Mouse (Mus musculus) naive thymus-derived CD4-positive, alpha-beta T cell, adult 2 months (primary cell): ENCODE data around the gene Car10.

Experiments
- DNase-seq: peaks from one replicate; pipeline ENCODE4 v3.0.0-alpha.2; 2011; ENCODE audit warnings: low read depth

Car10 gene

GRCm38 (mm10) chr11:93172430-93172829 lies 74.6 kb downstream of the Car10 start:
- no peak for DNase-seq

DNA sequence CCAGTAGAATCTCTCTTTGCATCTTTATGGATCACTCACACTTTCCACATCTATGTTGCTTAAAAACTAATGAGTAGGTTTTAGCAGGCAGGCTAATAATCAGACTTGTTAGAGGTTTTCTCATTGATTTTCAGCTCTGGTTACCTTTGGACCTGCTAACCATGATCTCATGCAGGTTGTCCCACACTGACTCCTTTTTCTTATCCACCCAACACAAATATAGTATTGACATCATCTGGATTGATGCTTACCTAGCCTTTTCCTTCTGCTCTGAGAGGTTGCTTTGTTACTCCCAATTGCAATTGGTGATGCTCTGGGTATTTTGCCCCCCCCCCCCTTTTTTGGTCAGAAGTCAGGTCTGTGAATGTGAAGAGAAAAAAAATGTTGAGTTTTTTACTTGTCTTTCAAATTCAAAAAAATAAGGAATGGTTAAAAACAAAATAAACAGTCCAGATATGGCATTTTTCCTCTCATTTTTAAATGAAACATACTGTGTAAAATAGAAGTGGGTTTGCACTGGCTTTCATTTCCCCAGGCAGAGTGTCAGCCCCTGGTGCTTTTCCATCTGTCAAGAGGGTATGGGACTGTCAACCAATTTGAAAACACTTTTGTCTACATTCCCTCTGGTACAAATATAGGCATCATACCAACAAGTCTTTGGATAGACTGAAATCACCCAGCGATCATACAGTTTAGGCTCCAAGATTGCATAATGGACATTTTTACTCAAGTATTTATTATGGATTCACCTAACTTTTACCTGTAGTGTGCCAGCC lies 75.9 kb downstream of the Car10 start:
- DNase-seq = no peak

DNA sequence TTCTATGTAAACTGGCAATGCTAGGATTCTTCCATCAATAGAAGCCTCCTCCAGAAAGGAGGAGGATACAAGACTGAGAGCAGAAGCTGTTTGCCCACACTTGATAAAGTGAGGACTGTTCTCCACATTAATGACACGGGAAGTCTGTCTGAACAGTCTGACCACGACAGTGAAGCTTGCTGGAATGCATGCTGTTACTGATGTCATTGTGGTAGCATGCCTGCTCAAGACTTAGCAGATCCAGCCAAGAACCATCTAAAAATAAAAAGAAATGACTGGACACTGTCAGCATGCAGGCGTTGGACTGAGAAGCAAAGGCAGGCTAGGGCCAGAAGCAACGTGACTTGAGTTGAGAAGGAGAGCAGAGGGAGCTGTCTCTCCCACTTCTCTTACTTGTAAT lies 87.6 kb downstream of the Car10 start:
- DNase-seq = no peak

GRCm38 (mm10) chr11:93186163-93186562 lies 88.3 kb downstream of the Car10 start:
- DNase-seq = no peak

GRCm38 (mm10) chr11:93188621-93189020 lies 90.8 kb downstream of the Car10 start:
- DNase-seq = no peak

GRCm38 (mm10) chr11:93200046-93200445 lies 102.2 kb downstream of the Car10 start:
- no peak for DNase-seq

DNA sequence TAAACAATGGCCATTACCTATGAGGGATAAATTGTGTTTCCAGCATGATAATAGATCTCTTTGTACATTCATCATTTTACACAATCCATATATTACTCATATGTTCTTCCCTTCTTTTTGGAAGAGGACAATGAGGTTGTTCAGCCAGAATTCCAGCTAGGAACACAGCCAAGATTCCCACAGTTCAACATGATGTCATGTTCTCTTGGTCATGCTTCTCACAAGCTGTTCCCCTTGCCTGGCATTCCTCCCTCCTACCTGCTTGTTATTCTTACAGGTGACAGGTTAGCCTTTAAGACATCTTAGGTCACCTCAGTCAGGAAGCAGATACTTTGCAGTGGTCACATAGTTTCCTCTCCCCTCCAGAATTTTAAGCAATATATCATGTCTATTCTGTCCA lies 119.6 kb downstream of the Car10 start:
- DNase-seq = no peak

DNA sequence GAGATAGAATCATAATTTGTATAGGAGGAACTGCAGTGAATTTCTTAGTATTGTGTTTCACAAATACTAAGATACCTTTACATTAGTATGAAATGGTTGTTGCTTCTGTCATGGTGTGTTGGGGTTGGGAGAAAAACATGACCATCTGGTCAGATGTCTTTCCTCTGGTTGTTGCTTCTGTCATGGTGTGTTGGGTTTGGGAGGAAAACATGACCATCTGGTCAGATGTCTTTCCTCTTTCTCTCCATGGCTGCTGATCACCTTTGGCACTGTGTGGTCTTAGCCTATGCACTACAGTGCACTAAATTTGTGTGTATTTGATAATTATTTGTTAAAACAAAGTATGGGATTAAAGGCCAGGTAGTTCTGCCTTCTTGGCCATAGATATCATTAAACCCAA lies 132.2 kb downstream of the Car10 start:
- no peak for DNase-seq

DNA sequence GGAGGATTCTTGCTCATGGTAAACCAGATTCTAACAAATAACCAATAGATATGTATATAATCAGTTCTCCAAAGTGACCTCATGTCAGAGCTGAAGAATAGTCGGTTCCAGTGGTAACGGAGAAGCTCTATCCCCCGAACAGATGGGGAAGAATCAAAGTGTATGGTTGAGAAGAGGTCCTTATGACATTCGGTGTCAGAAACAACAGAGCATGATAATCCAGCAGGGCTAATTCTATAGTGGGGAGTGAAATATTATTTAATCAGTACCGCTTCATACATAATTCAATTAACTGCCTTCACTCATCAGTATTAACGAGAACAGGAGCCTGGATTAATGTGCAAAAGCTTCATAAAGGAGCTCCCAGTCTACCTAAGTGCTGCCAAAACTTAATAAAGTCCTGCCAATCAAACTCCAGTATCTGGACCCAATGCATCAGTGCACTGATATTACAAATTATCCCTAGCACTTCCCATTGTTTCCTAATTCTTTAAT lies 152.0 kb downstream of the Car10 start:
- no peak for DNase-seq

DNA sequence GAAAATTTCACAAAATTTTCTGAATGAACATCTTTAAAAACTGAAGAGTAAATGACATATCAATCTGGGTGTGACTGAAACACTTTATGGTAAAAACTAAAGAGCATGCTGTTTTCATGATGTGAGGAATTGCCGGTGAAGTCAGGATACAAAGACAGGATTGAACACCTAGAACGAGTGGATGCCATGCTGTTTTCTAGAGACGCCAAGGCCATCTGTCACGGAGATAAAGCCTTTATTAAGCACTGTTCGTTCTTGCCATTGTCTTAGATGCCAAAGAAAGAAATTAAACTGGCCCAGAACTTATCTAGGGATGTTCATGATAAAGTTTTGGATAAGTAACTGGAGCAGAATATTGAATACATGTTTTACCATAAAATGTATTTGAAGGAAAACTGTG lies 153.9 kb downstream of the Car10 start:
- DNase-seq = no peak

DNA sequence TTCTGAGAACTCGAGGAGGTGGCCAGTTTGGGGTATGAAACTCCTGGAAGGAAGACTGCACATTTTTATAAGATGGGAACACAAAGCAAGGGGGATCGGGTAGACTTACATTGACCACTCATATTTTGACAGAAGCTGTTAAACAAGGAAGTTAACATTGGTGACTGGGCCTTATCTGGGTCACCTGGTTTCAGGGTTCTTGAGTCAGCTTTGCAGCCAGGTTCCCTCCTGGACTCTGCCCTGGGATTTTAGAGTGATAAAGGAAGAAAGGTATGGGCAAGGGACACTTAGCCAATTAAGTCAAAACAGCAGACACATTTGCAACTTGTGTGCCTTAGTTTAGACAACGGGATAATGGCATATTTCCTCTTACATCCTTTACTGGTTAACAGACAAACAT lies 166.2 kb downstream of the Car10 start:
- no peak for DNase-seq

GRCm38 (mm10) chr11:93272016-93272415 lies 174.2 kb downstream of the Car10 start:
- no peak for DNase-seq

GRCm38 (mm10) chr11:93273906-93274305 lies 176.1 kb downstream of the Car10 start:
- no peak for DNase-seq

DNA sequence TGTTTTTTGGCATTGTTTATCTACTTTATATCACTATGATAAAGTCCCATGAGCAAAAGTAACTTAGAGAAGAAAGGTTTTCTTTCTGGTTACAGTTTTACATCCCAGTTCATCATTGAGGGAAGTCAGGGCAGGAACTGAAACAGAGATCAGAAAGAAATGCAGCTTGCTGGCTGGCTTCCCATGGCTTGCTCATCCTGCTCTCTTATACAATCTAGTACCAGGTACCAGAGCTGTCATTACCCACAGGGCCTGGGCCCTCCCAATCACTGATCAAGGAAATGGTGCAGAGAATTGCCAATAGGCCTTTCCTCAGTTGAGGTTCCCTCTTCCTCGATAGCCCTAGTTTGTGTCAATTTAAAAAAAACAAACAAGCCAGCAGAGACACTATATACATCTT lies 195.8 kb downstream of the Car10 start:
- no peak for DNase-seq

DNA sequence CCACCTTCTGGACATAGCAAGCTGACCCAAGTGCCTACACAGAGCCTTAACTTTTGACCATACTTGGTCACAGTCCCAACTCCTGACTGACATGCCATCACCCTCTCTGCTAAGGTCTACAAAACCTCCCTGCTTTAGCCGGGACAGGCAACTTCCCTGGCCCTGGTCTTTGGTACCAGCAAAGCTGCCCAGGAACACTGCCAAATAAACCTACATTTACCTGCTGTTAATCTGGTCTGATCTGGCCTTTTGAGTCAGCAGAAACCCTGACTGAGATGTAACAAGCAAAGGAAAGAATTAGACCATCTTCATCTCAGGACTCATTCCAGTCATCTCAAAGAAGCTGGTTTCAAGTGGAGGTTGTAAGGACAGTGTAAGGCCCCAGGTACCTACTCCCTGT lies 212.2 kb downstream of the Car10 start:
- no peak for DNase-seq

DNA sequence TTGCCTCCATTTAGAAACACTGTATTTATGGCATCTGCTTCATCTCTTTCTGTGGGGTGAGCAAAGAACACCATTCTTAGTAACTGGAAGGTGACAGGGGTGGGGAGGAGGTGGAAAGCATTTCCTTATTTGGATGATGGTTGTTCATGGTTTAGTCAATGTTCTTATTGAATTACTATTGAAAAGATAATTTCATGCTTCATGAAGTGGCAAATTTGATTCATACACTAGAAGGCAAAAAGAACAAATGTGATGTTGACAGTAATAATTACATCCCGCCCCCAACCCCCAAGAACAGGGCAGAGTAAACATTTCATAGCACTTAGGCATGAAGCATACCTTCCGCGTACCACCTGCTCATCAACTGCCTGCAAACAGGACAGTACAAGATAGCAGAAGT lies 239.9 kb downstream of the Car10 start:
- no peak for DNase-seq

DNA sequence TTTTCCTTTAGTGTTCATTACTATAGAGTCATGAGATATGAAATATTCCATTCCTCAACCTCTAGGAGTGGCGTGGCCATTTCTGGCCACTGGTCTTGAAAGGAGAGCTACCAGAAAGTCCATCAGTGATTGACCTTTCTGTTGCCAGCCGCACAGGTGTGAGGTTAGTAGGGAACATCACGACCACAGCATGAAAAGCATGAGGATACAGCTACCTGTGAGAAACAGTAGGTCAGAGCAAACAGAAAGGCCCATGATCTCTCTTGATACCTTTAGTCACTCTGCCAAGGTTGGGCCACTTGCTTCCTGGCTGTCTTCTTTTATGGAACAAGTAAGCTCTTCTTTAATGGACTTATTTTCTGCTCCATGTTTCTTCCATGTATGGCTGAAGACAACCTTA lies 246.1 kb downstream of the Car10 start:
- no peak for DNase-seq

DNA sequence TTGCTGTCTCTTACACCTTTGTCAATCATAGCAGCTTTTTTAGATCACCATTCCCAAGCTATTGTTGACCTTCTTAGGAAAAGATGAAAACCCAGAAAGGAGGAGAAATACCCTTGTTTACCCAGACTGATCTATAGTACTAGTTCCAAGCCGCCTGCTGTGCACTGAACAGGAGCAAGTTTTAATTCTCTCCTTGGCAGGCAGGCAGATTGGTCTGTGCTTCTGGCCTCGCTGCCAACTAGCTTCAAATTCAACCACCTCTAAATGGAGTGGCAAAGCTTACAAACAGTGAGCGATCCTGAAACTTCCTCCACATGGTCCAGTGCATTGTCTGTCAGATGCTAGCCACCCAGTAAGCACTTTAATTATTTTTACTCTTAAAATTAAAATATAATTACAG lies 247.0 kb downstream of the Car10 start:
- no peak for DNase-seq

DNA sequence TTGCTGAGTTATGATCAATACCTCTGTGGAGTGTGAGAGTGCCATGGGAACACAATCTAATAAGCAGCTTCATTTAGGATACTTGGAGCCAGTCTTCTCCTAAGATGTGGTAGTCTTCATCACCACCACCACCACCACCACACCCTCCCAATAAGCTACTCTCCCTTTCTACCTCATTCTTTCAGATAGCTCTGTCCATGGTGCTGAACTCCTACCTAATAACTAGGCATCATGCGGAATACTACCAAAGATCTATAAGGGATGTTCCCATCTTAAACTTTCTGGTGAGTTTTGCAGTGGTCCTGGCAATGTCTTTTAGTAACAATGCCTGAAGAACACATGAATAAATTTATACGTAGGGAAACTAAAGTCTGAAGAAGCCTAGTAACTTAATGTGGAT lies 263.7 kb downstream of the Car10 start:
- no peak for DNase-seq

GRCm38 (mm10) chr11:93364171-93364570 lies 266.3 kb downstream of the Car10 start:
- DNase-seq = no peak

- DNase-seq = no peak
Observed at GRCm38 (mm10) chr11:93367244-93367643, 269.4 kb downstream of the Car10 start.

GRCm38 (mm10) chr11:93367740-93368139 lies 269.9 kb downstream of the Car10 start:
- no peak for DNase-seq

GRCm38 (mm10) chr11:93373697-93374354 lies 276.0 kb downstream of the Car10 start:
- DNase-seq = no peak

DNA sequence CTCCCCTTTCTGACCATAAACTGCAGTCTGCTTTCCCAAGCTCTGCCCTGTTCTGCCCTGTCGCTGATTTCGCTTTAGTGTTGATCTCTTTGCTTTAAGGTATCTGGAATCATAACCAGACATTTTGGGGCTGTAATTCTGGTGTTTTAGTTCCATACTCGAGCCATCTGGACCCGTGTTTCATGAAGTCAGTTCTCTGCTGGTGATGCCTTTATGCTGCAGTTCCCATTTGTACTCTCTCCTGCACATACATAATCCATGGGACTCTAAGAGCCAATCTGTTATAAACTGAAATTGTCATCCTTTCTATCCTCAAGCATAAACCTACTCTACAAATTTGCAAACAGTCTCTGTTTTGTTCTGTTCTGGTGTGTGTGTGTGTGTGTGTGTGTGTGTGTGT lies 293.3 kb downstream of the Car10 start:
- no peak for DNase-seq
